Mouse (Mus musculus): ENCODE measurements around the gene F2r.

F2r gene

DNA sequence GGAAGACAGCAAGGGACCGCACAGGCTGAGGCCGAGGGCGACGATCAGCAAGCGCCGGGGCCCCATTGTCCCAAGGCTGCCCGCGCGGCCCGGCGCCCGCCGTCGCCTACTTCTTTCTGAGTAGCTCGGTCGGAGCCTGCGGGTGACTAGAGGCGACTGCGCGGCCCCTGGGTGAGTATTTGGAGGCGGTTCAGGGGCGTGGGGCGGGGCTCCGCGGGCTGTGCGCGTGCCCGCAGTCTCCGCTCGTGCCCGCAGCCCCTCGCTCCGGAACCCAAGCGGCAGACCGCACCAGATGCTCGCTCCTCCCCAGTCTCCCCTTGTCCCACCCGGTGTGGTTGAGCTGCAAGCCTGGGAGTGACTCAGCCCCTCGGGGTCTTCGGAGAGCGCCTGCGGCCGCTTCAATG, at the start of gene F2r:
Gene F2r (minus strand): TSS at position 179 of the 404 bp plus-strand sequence.
- DNase-seq (ENCODE audit: low read depth, low spot score) = peak; percentile 78

DNA sequence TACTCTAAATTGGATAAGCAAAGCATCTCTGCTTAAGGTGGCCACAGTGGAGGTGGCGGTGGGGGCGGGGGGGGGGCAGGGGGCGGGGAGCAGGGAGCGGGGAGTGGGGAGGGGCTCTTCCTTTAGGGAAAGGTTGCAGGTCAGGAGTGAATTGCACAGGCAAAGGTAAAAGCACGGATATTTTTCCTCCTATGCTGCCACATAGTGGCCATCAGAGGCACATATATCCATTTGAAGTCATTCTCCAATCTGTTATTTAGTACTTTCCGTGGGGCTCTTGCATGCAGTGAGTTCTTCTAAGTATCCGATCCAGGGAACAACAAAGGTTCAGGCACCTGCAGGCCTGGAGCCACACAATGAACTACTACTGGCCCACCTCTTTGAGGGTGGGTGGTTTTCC, 49.0 kb upstream of the F2r start:
- no peak for DNase-seq (ENCODE audit: low read depth, low spot score)

DNA sequence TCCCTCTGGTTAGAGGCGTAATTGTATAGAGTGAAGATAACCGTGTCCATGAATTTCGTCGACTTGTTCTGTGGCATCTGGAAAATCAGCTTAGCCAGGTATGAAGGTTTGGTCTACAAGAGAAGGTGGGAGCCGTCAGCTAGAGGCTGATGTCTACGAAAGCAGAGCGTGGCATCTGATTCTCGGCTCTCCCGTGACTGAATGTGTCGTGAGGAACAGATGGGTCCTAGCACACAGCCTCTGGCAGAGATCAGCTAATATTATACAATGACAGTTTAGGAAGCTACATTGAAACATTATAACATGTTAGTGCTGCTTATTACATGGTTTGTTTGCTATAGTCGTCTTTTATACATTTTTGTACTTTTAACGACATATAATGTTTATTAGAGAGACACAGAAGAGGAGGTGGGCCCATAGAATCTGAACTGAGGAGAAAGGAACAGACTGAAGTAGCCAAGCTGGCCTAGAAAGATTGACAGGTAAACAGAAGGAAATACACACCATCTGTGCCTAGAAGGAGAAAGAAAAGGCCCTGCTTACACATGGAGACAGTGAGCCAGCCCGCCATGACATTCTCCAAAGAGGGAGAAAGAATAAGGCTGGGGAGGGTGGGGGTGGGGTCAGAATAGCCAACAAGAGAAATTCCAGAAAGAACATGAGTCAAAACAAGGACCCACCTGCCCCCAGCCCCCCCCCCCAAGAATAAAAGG, 47.5 kb upstream of the F2r start:
- DNase-seq (ENCODE audit: low read depth, low spot score) = no peak

DNA sequence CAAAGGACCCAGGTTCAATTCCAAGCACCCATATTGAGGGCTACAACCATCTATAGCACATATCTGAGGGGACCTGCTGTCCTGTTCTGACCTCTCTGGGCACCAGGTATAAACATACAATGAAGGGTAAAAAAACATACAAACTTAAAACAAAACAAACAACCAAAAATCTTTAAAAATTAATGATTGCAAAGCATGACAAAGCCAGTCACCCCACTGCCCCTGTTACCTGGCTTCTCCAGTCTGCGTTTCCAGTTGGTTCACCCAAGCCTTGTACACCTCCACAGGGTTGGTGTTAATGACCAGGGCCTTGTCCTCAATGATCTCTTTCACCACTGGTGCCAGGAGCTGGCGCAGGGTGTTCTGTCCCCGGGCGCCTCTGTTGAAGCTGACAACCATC, 45.5 kb upstream of the F2r start:
- no peak for DNase-seq (ENCODE audit: low read depth, low spot score)

DNA sequence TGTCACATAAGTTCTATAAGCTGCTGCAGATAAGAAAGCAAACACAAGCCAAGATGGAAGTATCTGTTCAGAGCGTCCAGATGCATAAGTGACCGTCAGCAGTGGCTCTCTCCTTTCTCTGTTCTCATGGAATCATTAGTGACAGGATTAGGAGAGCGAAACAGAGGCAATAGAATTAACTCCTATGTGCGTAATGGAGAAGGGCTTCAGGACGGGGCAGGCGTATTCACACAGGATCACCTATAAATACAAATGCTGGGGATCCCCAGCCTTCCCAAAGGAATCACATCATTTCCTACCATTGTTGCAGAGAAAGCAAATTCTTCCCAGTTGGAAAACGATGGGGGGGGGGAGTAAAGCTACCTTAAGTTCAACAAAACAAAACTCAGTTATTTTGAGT, 41.1 kb upstream of the F2r start:
- no peak for DNase-seq (ENCODE audit: low read depth, low spot score)

DNA sequence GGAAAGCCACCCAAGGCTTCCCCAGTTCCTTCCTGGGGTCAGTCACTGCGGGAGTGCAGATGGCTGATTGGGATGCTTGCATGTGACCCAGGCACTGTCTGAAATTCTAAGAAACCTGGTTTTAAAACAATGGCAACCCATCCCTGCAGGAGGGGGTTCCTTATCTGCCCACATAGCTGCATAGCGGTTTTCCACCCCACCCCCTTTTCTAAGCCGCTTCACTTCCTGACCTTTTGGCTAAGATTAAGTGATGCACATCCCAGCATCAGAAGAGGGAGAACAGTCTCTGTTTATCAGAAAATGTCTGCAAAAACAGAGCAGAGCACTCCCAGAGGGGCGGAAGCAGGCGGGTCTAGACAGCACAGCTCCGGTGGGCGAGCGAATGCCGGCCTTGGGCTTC, 38.9 kb upstream of the F2r start:
- DNase-seq (ENCODE audit: low read depth, low spot score) = no peak

DNA sequence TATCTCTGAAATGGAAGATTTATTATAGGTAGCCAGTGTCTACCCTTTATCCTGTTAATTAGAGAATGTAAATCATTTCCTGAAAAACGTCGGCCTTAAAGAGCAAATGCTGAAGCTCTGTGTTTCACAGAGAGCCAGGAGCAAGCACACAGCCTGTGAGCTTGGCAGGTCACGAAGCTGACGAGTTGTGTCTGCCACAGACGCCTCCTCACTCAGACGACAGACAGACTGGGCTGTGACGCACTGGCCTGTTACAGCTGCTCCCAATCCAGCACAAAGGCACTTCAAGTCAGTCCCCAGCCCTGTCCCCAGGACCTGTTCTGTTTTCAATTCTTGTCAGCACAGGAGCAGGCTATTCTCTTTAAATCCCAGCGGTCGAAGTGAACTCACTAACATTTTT, 37.0 kb upstream of the F2r start:
- no peak for DNase-seq (ENCODE audit: low read depth, low spot score)

DNA sequence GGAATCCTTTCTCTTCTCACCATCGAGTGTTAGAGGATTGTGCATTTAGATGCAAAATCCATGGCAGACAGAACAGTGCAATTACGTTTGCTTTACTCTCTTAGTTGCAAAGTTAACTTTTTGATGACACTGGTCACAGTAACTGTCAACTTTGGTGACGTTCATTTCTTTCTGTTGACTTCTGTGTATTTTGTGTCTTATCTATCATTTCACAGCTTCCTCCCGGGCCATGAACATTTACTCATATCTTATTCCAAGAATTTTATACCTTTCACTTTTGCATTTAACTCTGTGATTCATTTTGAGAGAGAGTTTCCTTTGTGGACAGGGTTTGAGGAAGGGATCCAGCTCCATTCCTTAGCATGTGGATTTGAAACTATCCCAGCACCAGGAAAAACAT, 35.4 kb upstream of the F2r start:
- DNase-seq (ENCODE audit: low read depth, low spot score) = no peak

DNA sequence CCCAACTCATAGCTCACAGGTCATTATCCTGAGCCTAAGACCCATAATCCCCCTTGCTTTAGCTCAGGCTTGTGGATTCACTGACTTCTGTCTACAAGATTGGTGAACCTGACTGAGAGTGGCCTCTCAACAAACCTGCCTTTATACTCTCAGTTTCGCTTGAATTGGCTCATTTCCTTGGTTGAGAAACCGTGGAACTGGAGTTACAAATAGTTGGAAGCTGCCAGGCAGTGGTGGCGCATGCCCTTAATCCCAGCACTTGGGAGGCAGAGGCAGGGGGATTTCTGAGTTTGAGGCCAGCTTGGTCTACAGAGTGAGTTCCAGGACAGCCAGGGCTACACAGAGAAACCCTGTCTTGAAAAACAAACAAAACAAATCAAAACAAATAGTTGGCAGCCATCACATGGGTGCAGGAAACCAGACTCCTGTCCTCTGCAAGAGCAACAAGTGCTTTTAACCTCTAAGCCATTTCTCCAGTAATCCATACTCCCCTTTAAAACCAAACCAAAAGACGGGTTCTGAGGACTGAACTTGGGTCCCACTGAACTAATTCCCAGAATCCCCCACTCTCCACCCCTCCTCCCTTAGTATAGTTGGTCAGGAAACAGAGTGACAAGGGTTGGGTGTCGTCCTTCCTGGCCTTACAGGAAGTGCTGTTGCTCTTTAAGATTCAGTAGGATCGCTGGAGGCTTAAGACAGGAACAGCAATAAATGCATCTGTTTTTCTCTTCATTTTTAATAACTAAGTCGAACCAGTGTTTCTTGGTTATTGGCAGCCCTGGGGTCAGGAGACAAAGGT, 33.8 kb upstream of the F2r start:
- no peak for DNase-seq (ENCODE audit: low read depth, low spot score)

DNA sequence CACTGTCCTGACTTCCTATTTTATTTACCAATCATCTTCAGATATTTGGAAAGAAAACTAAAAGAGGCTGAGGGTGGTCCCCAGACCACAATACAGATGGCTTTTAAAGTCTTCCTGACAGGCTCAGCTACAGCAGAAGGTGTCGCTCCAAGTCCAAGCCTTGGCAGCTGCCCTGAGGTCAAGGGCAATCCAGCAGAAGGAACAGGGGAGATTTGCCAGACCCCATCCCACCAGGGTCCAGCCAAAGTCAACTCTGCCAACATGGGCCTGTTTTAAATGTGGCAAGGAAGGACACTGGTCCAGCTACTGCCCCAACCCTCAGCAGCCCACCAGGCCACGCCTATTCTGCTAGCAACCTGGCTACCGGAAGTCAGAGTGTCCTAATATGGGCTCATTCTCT, 31.7 kb upstream of the F2r start:
- DNase-seq (ENCODE audit: low read depth, low spot score) = no peak

DNA sequence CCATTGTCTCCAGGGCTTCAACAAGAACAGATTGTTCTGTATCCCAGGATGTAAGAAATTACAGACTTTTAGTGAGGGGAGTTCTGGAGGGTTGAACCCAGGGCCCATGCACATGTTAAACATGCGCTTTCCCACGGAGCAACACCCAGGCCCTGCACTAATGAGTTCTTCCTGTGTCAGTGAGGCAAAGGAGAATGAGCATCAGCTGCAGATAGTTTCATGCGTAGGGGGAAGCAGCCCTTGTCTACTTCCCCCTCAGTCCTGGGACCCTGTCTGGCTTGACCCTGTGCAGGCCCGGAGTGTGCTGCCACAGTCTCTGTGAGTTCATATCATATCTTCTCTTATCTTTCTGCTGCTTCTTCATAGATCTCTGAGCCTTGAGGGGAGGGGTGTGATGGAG, 29.0 kb upstream of the F2r start:
- no peak for DNase-seq (ENCODE audit: low read depth, low spot score)

DNA sequence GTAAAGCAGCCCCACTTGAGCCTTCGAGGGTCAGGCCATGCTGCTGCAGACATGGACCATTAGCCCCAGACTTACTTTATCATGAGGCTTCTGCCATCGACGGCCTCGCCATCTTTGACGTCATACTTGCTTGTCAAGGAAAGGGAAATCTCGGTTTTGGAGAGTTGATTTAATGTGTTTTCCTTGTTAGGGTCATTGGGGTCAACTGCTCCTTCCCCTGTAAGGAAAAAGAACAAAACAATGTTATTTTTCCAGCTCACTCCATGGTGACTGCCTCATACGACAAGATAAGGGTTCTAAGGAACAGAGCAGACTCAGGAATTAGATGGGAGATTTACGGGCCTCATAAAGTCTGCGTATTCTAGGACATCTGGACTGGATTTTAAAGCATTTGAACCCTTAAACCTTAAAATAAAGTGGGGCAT, 28.4 kb upstream of the F2r start:
- DNase-seq (ENCODE audit: low read depth, low spot score) = no peak

DNA sequence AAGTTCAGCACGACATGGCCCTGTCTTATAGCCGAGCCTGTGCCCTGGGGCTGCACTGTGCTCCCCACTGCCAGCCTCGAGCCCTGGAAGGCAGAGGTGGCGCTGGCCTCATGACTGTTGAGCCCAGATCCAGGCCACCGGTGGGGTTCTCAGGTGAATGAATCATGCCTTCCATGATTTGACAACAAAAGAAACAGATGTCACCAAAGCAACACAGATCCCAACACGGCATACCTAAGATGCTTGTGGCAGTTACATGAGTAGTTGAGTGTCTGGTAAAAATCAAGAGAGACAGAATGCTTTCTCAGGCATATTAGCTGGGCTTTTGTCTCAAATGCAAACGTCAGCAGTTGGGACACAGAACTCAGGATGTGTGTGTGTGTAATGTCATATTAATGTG, 25.5 kb upstream of the F2r start:
- DNase-seq (ENCODE audit: low read depth, low spot score) = no peak

DNA sequence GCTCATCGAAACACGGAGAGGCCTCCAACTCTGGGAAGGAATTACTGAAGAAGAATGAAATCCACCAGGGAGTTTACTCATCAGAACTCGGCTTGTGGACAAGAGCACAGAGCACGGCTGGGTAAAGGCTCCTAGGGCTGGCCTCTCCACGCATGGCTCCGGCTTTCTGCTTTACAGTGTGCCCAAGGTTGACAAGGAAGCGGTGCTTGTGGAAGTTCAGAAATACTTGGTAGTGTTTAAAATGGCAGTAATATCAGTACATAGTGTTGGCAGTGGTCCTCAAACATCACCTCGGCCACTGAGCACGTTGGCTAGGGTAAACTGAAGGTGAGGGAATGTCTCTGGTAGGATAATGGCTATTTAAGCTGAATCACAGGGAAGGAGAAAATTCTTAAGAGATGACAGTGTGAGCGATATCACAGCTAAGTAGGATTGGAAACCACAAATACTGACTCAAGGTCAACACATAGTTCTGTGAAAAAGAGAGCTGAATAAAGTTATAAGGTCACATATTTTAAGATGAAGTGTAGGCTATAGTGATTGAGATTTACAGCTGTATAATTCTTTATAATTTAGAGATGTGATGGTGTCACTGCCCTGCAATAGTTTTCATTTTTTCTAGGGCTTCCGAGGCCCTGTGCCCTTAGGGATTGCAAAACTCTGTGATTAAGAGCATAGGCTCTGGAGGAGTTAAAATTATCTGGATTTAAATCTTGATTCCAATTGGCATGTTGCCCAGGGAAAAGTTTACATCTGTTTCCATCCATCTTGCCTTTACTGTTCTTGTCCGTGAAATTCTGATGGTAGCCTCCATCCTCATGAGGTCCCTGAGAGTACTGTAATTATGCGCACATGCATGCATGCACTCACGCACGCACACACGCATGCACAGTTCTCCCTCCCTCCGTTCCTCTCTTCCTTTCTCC, 23.0 kb upstream of the F2r start:
- DNase-seq (ENCODE audit: low read depth, low spot score) = no peak

DNA sequence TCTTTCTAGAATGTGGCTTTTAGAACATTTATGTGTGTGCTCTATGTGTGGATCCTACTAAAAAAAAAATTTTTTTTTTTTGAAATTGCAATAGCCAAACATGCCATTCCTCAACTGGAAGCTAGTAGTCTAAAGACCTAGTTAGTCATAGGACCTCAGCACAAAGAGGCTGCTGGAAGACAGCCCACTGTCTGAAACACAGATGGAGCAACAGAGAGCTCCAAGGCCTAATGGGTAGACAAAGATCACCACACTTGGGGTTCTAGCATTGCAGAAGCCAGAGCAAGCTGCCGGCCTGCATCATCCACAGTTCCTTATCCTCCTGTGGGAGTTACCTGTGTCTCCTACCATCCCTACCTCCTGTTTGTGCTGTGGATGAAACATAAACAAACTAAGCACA, 22.1 kb upstream of the F2r start:
- no peak for DNase-seq (ENCODE audit: low read depth, low spot score)

DNA sequence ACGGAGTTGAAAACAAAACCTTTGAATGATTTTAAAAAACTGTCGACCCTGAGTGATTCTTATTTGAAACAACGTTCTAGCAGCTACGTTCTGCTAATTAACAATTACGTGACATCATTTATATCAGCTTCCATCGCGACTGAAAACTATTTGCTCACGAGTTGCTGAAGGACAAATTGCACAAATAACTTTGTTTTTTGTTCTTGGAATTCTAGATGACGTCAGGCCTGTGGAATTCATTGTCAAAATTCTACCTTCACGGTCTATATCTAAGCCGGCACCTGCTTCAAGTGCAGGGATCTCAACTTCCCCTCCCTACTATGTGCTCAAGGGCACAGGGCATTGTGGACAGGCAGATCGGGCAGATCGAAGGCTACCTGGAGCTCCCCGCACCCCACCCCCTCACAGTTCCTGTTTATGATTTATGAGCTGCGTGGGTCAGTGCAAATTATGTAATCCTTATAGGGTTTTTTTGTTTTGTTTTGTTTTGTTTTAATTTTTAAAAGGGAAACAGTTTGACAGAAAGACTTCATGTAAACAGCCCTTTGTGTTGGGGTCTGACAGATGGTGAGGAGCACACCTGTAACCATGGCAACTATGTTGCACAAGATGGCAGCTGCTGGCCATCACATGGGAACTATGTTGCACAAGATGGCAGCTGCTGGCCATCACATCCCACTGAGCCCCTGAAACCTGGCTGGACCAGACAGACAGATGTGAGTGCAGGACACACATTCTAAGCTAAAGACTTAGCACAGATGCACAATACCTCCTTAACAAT, 21.2 kb upstream of the F2r start:
- no peak for DNase-seq (ENCODE audit: low read depth, low spot score)

DNA sequence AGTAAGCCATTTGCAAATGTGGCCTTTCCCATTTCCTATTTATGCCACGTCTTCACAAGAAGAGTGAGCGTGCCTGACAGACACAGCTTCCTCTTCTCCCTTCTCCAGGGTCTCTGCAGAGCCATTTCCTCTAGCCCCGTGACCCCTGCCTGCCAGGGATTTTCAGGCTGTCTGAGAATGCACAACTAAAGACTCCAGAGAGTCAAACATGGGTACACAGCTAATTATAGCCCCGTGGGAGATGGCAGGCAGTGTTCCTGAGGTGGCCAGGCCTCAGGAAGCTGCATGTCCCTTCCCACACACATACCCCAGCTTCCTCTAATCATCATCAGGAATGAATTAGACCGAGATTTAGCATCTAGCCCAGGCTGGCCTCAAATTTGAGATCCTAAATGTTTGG, 20.6 kb upstream of the F2r start:
- DNase-seq (ENCODE audit: low read depth, low spot score) = no peak

DNA sequence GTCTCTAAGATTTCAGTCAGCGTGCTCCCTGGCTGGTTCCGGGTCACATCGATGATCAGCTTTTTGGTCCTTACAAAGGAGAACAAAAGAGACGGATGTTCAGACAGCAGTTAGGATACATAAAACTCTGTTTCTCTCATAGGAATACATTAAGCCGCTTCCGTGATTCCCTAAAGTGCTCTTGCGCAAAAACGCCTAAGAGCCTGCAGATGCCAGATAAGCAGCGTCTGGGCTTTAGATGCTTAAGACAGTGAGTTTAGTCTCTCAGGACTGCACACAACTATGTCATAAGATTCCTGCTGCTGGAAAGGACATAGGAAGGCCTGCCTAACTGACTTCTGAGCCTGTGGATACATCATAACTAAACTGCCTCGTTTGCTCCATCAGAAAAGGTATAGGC, 19.4 kb upstream of the F2r start:
- no peak for DNase-seq (ENCODE audit: low read depth, low spot score)

DNA sequence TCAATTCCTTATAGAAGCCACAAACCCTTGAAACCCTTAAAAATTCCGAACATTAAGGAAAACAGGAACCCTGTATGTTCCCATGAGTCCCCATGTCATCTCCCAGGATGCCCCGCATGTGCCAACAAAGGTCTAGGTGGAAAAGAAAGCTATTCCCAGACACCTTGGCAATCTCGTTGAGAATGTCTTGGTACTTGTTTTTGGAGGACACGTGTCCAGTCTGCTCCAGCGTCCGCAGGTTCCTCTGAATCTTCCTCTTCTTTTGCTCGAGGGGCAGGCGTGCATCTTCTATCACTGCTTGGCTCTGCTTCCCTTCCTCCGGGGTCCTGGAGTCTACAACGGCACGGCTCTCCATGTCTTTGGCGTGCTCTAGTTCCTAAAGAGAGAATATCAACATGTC, 17.0 kb upstream of the F2r start:
- DNase-seq (ENCODE audit: low read depth, low spot score) = no peak

DNA sequence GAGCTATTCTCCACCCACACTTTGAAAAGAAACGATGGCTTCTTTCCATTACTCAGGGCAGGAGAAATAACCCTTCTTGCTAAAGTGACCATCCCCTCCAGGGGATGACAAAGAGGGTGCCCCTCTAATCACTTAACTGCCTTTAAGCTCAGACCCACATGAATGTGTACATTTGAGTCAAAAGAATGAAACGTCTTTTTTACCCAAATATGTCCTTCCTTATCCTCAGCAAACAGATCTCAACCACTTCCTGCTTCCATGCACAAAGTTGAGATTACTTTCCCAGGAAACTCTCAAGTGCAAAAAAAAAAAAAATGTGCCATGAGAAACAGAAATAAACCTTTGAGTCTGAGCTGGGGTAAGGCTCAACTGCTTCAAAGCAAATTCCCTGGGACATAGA, 16.2 kb upstream of the F2r start:
- no peak for DNase-seq (ENCODE audit: low read depth, low spot score)

DNA sequence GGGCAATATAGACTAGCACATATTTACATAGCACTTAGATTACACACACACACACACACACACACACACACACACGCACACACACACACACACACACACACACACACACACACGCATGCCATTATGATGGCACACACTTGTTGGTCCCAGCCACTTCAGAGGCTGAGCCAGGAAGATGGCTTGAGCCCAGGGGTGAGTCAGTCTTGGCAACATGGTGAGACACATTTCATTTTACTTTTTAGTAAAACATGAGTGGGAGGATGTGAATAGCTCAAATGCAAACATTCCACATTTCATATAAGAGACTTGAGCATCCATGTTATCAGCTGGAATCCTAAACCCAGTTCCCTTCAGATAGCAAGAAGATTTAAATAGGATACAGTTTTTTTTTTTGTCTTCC, 15.1 kb upstream of the F2r start:
- DNase-seq (ENCODE audit: low read depth, low spot score) = no peak

DNA sequence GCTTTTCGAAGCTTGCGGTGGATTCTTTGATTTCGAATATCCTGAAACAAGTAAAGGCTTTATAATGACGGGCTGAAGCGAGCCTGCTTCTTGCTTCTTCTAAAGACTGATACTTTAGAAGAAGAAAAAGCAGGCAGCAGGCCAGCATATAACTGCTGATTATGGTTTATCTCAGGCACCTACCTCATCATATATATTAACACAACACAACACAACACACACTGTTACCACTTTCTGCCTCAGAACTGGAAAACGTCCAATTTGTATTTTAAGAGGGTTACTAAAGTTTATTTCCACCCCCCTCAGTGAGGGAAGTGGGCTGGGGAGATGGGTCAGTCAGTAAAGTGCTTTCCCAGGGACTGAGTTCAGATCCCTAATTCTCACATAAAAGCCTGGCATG, 13.9 kb upstream of the F2r start:
- DNase-seq (ENCODE audit: low read depth, low spot score) = no peak
